Mouse (Mus musculus) liver, adult 2 months (tissue): ENCODE data around the gene Tmem121. TPM values are rescaled to one million over a fixed set of nuclear protein-coding genes. Genes with fewer than 3 reads are reported as not detected.

Experiments used
- DNase-seq: peaks from one replicate; pipeline ENCODE4 v3.0.0-alpha.2; 2011; ENCODE audit warnings: low read depth, low spot score; ENCODE audit errors: extremely low read depth
- H3K27ac ChIP-seq: fragments of 200-500 bp; replicated peaks from 2 replicates; pipeline ENCODE4 v1.5.1; 2012; ENCODE audit warnings: low read depth, mild to moderate bottlenecking, control low read depth, inconsistent platforms, low read length; ENCODE audit not compliant: insufficient read depth
- H3K27me3 ChIP-seq: fragments of 200-500 bp; 2 replicates; pipeline ENCODE4 v1.6.1; 2012; ENCODE audit warnings: mild to moderate bottlenecking, moderate library complexity, low read length, inconsistent platforms; ENCODE audit not compliant: control insufficient read depth, insufficient read depth
- H3K36me3 ChIP-seq: fragments of 200-500 bp; 2 replicates; pipeline ENCODE4 v1.6.1; 2012; ENCODE audit warnings: low read length, inconsistent platforms; ENCODE audit not compliant: control insufficient read depth, insufficient read depth
- H3K4me1 ChIP-seq: fragments of 200-500 bp; 2 replicates; pipeline ENCODE4 v1.6.1; 2011; ENCODE audit warnings: low read length; ENCODE audit not compliant: control insufficient read depth, insufficient read depth
- H3K4me3 ChIP-seq: fragments of 200-500 bp; 2 replicates; pipeline ENCODE4 v1.5.1; 2011; ENCODE audit warnings: low read depth, mild to moderate bottlenecking, control low read depth, low read length, moderate library complexity; ENCODE audit not compliant: insufficient read depth
- H3K79me2 ChIP-seq: fragments of 200-500 bp; 2 replicates; pipeline ENCODE4 v1.6.1; 2012; ENCODE audit warnings: inconsistent platforms, mild to moderate bottlenecking, low read length, moderate library complexity; ENCODE audit not compliant: control insufficient read depth, insufficient read depth
- H3K9ac ChIP-seq: fragments of 200-500 bp; 2 replicates; pipeline ENCODE4 v1.6.1; 2012; ENCODE audit warnings: low read depth, mild to moderate bottlenecking, control low read depth, inconsistent platforms, low read length
- CTCF ChIP-seq: fragments of 200-500 bp; IDR thresholded peaks from 2 replicates; pipeline ENCODE4 v1.5.1; 2011; ENCODE audit warnings: low read depth, low read length, control low read depth
- POLR2A ChIP-seq: fragments of 200-500 bp; IDR thresholded peaks from 2 replicates; pipeline ENCODE4 v1.6.1; 2011; ENCODE audit warnings: low read length, control low read depth; ENCODE audit not compliant: insufficient read depth; ENCODE audit errors: extremely low read depth
- WGBS: fragments of 180-500 bp; shearing (Covaris S2); methylation state at CpG from one replicate; pipeline ENCODE4 v1.1.7; 2018; 5-methylcytosine and 5-hydroxymethylcytosine counted together
- polyA plus RNA-seq: library from polyadenylated mRNA; depleted of rRNA; stranded (reverse); fragments of >200 nt; gene quantifications from 2 replicates; pipeline ENCODE4 v1.2.3, GENCODE M21; 2012
- total RNA-seq: library from RNA; depleted of rRNA; stranded (reverse); fragments of >200 nt; gene quantifications from 2 replicates; pipeline ENCODE4 v1.2.3, GENCODE M21; 2014

Gene Tmem121
- total and polyA plus RNA-seq, 2 experiments = not detected

DNA sequence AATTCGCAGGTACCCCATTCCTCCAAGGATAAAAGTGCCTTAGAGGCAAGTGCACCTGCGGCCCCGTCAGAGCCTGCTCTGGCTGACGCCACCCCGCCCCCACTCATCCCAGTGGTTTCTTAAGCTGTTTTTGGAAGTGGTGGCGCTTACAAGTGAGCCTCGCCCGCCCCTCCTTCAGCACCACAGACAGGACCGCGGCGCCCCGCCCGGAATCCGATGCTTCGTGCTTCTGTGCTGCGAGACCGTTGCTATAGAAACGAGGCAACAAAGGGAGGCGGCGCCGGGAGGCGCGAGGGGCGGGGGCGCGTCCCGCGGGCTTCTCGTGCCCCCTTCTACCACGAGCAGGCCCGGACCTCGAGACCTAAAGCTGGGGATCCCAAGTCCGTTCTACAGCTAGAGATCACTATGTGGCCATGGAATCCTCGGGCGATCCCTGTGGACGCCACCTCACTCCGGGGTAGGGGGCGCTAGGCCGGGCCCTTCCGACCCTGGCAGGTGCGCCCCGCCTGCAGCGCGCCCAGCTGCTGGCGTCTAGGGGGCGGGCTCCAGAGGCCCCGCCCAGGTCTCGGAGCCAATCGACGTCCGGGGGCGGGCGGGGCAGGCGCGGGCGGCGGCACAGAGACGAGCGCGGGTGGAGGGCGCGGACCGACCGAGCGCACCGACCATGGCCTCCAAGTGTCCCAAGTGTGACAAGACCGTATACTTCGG is 45.7 kb upstream of the Tmem121 start, which contains the start of gene Crip2:
Gene Crip2, plus strand, starts transcription at position 329 of the 708 bp plus-strand sequence.
- H3K36me3 ChIP-seq = peaks cover 3% of the 10 kb centered on the region; the same call in 1 of the 2 replicates
- WGBS = 2% methylated on average over 68 of the region's 68 CpGs
- peak within 1 kb of the TSS; percentile 81 for H3K9ac ChIP-seq
- peak; percentile 44 for DNase-seq
- no peaks in the 10 kb centered on the region for H3K79me2 ChIP-seq
- H3K4me3 ChIP-seq = peak within 1 kb of the TSS; percentile 98
- peak within 1 kb of the TSS; percentile 94 for H3K27ac ChIP-seq
- peaks cover 5% of the 10 kb centered on the region for H3K4me1 ChIP-seq
- H3K27me3 ChIP-seq = no peaks in the 10 kb centered on the region
- TF ChIP-seq POLR2A = peak; percentile 54; the same call in 1 of the 2 replicates
- 0 out of 2 replicates have a peak, but pooled peaks have one; percentile 13 for TF ChIP-seq CTCF

DNA sequence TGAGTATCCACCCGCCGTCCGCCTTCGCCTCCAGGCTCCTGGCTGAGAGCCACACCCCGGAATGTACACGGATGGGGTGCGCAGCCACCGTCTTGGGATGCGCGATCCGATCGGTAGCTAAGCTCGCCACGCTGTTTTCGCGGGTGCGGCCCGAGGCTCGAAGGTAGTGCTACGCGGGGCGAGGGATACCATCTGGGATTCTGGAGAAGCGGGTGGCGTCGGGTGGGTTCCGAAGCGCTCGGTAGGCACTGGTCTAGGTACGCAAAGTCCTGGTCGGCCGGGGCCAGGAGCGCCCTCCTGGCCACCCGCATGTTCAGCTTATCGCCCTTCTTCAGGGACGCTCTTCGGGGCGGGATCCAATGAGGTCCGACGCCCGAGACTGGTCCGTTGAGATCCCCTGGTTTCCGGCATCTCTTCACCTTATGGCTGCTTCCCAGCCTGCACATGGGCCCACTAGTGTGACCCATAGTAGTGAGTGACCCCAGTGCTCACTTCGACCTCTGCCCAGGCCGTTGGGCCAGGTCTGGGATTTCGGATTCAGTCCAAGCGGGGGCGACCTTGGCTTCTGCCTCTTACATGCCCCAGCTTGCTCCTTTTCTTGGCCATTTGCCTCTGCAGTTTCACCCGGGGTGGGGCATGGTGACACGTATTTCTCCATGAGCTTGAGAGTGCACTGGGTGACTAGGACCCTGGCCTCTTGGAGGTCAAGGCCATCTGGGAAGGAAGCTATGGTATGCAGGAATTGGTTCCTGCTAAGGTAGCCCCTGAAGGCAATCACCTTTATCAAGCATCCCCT is 44.9 kb upstream of the Tmem121 start:
- no peaks in the 10 kb centered on the region for H3K79me2 ChIP-seq
- peak overlapping the region; percentile 98 for H3K4me3 ChIP-seq
- peak overlapping the region; percentile 94 for H3K27ac ChIP-seq
- DNase-seq = peak; percentile 91
- no peak for TF ChIP-seq POLR2A
- no peak for TF ChIP-seq CTCF
- H3K9ac ChIP-seq = peak overlapping the region; percentile 81
- no peaks in the 10 kb centered on the region for H3K27me3 ChIP-seq
- peaks cover 3% of the 10 kb centered on the region; the same call in 1 of the 2 replicates for H3K36me3 ChIP-seq
- H3K4me1 ChIP-seq = peaks cover 5% of the 10 kb centered on the region
- WGBS = 2% methylated on average over 49 of the region's 49 CpGs

DNA sequence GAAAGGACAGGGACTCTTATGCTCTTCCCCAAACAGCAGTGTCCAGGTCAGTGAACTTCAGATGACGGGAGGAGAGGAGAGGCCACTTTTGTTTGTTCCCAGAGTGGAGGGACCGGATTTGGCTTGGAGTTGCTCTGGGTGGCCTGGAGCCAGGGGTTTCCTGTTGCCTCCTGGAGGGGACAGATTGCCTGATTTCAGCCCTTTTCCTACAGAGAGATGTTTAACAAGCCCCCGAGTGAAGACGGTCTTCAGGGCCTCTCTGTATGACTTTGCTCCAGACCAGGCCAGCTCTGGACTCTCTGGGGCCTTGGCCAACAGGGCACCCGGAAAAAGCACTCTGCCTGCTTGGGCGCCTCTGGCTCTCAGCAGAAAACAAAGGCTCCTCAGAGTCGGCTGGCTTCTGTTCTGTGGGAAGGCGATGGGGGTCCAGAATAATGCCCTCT is 44.2 kb upstream of the Tmem121 start:
- H3K27ac ChIP-seq = peak overlapping the region; percentile 94
- H3K9ac ChIP-seq = peak overlapping the region; percentile 81
- H3K27me3 ChIP-seq = no peaks in the 10 kb centered on the region
- peak overlapping the region; percentile 98 for H3K4me3 ChIP-seq
- H3K36me3 ChIP-seq = peaks cover 2% of the 10 kb centered on the region; the same call in 1 of the 2 replicates
- peaks cover 5% of the 10 kb centered on the region for H3K4me1 ChIP-seq
- no peaks in the 10 kb centered on the region for H3K79me2 ChIP-seq
- TF ChIP-seq CTCF (no peak), POLR2A (no peak)
- 4% methylated on average over 8 of the region's 8 CpGs for WGBS
- DNase-seq = peak; percentile 93

DNA sequence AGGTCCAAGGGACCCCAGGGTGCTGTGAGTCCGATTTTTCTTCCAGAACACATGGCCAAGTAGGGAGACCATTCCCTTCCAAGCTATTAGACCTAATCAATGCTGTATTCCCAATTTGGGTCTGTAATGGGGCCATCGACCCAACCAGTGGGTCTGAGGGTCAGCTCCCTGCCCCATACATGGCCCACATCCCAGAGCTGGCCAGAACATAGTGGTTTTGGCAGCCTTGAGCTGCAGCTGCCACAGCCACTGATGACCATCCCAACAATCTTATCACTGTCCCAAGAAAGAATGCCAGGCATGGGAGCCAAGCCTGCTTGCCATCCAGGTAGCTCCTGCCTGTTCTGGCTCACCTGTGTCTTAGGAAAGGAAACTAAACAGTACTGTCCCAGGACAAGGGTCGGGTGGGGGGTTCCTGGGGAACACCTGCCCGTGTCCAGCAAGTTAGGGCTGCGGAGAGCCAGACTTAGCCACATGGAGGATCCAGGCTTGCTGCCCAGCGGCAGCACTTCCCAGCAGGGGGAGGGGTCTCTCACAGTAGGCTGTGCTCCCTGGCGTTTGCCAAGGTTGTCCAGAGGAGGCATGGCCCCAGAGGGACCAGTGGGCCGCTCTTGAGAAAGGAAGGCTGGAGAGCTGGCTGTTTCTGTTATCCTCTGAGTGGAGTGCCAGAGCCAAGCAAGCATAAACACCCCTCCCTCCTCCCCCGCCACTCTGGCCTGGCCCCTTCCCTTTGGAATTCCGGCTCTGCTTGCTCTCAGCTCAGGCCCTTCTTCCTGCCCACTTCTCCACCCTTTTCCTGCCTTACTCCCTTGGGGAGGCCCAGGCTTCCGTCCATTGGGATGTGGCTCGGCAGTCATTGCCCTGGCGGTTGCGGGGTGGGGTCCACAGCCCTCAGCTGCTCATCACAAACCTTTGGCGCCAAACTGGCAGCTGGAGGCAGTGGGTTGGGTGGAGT is 43.4 kb upstream of the Tmem121 start:
- no peaks in the 10 kb centered on the region for H3K27me3 ChIP-seq
- WGBS = 21% methylated on average over 15 of the region's 15 CpGs
- peak overlapping the region; percentile 94 for H3K27ac ChIP-seq
- DNase-seq = peak; percentile 98
- TF ChIP-seq CTCF (no peak), POLR2A (0 out of 2 replicates have a peak, but pooled peaks have one; percentile 11)
- no peaks in the 10 kb centered on the region; the same call in 1 of the 2 replicates for H3K36me3 ChIP-seq
- peaks cover 5% of the 10 kb centered on the region for H3K4me1 ChIP-seq
- H3K4me3 ChIP-seq = peak overlapping the region; percentile 98
- no peaks in the 10 kb centered on the region for H3K79me2 ChIP-seq
- peak overlapping the region; percentile 61 for H3K9ac ChIP-seq

DNA sequence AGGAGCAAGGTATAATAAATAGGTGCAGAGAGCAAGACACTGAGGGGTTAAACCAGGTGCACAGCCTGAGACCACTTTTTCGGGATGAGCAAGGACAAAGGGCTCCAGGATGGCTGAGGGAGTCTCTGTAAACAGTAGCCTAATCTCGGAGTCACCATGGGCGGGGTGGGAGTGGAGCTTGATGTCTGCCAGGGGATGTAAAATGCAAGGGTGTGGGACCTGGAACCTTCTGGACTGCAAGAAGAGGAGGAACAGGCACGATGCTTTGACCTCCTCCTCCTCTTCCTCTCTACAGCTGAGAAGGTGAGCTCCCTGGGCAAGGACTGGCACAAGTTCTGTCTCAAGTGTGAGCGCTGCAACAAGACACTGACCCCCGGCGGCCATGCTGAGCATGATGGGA is 42.6 kb upstream of the Tmem121 start:
- peaks cover 5% of the 10 kb centered on the region for H3K4me1 ChIP-seq

More for the DNA sequence above, 42.6 kb upstream of the Tmem121 start:
- 62% methylated on average over 7 of the region's 7 CpGs for WGBS
- Histone ChIP-seq H3K36me3 (no peaks in the 10 kb centered on the region; the same call in 1 of the 2 replicates), H3K27ac (peak overlapping the region; percentile 45), H3K79me2 (no peaks in the 10 kb centered on the region), H3K27me3 (no peaks in the 10 kb centered on the region), H3K9ac (peak overlapping the region; percentile 37), H3K4me3 (peak overlapping the region; percentile 43)
- DNase-seq = no peak
- TF ChIP-seq POLR2A = no peak
- TF ChIP-seq CTCF = no peak
